In genomic region chr12:91869352-91869751, GRCm38 (mm10) we compare ENCODE assay signal across 27 mouse cellular contexts.
"Had no signal": no experiment of that assay in that cellular context is flagged by ENCODE, and none has a peak within 500 bp of the region (broad histone marks: within the 10 kb centered on the region; RNA-seq: fewer than 3 reads in every experiment).

No protein-coding gene starts in this region.

- H3K9ac ChIP-seq: heart, embryonic 12.5 days; hindbrain, embryonic 12.5 days; hindbrain, embryonic 14.5 days; intestine, embryonic 15.5 days; limb, embryonic 12.5 days; liver, embryonic 13.5 days; liver, embryonic 15.5 days had no signal

- H3K4me2 ChIP-seq: heart, embryonic 12.5 days; hindbrain, embryonic 12.5 days; hindbrain, embryonic 14.5 days; intestine, embryonic 15.5 days; limb, embryonic 12.5 days; liver, embryonic 11.5 days; liver, embryonic 13.5 days; liver, embryonic 15.5 days had no signal

- H3K9me3 ChIP-seq: heart, embryonic 12.5 days; hindbrain, embryonic 10.5 days; hindbrain, embryonic 12.5 days; intestine, embryonic 15.5 days; limb, embryonic 10.5 days; limb, embryonic 12.5 days; liver, embryonic 13.5 days; liver, embryonic 15.5 days had no signal

- H3K36me3 ChIP-seq: heart, embryonic 12.5 days; hindbrain, embryonic 10.5 days; hindbrain, embryonic 12.5 days; intestine, embryonic 15.5 days; limb, embryonic 10.5 days; limb, embryonic 12.5 days; liver, embryonic 13.5 days; liver, embryonic 15.5 days had no signal

- DNase-seq: gastrocnemius, postnatal 14 days; gastrocnemius, postnatal 36 days; heart, adult 11 months; heart, adult 2 months; heart, postnatal 10 days; heart, postnatal 4 days; kidney, adult 18-20 months; kidney, adult 8-10 months; kidney, postnatal 10 days; kidney, postnatal 25 days; kidney, postnatal 4 days; liver; liver, embryonic 13.5 days had no signal

- H3K4me1 ChIP-seq: heart, embryonic 12.5 days; hindbrain, embryonic 10.5 days; hindbrain, embryonic 12.5 days; intestine, embryonic 15.5 days; limb, embryonic 10.5 days; limb, embryonic 12.5 days; liver, embryonic 13.5 days; liver, embryonic 15.5 days had no signal

- H3K4me3 ChIP-seq: heart, adult 2 months; heart, embryonic 12.5 days; hindbrain, embryonic 10.5 days; hindbrain, embryonic 12.5 days; intestine, embryonic 15.5 days; layer of hippocampus, adult 2 months; left cerebral cortex, adult 2 months; limb, embryonic 10.5 days; limb, embryonic 12.5 days; liver, embryonic 13.5 days; liver, embryonic 15.5 days had no signal

- H3K27me3 ChIP-seq: heart, embryonic 12.5 days; hindbrain, embryonic 12.5 days; intestine, embryonic 15.5 days; limb, embryonic 12.5 days; liver, embryonic 13.5 days; liver, embryonic 15.5 days had no signal

- ATAC-seq: hindbrain, embryonic 16.5 days; inflammation-experienced regulatory T-cells, adult 6 months; intestine, embryonic 15.5 days; intestine, postnatal 0 days had no signal

- H3K27ac ChIP-seq: heart, adult 2 months; hindbrain, embryonic 10.5 days; hindbrain, embryonic 12.5 days; hindbrain, embryonic 14.5 days; intestine, embryonic 15.5 days; layer of hippocampus, adult 2 months; left cerebral cortex, adult 2 months; limb, embryonic 10.5 days; limb, embryonic 12.5 days; liver, embryonic 13.5 days; liver, embryonic 15.5 days had no signal
